Mouse (Mus musculus): ENCODE results near the gene Clic1.
A peak's percentile ranks its signal among the peaks of the same experiment; 100 is the strongest.
"Not testable (repeated sequence)": the region's sequence is repeated elsewhere in the genome, so short reads cannot be mapped to it uniquely, and the experiment has no call there.

Gene Clic1

DNA sequence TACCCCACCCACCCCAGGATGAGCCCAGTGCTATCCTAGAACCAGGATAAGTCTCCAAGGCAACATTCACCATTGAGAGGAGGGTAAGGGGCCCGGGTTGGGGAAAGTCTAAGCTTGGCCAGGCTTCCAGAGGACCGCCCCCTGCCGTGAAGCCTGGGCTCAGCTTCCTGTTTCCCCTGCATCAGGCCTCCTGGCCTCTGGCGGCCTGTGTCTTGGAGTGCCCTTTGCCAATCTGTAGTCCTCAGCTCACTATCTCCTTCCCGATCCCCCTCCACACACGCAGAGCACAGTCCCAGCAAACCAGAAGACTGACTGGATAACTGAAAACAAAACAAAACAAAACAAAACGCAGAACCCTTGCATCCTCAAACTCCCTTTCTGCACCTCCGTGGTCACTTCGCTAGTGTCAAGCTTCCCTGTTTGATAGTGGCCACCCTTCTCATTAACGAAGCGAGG, at the start of gene Clic1:
Clic1 (plus strand) TSS at position 406 of the 456 bp plus-strand sequence.
- DNase-seq (ENCODE audit: low read depth, low spot score), result peak; percentile 61

DNA sequence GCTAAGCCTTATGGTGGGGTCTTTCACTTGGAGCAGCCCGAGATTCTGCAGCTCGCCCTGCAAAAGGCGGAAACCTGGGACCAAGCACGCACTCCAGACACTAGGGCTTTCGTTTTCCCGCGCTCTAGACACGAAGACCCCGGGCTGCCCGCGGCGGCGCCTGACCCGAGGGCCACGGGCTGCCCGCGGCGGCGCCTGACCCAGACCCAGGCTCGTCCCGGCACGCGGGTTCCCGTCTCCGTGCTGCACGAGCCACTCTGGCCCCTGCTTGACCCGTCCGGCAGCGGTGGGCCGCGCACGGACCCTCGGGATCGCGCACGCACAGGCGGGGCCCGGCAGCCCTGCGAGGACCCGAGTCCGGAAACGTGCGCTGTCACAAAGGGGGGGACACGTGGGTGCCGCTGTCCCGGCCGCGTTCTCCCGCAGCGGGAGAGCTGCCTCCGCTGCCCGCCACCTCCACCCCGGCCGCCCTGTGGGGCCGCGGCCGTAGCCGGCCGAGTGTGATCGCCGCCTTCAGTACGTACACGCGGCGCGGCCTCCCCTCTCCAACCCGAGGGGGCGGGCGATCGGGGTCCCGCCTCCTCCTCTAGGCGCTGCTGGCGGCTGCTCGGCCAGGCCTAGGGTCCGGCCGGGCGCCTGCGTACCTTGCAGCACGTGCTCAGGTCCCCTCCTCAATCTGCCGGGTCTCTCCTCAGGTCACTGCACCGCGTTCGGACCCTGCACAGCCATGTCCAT, 48.9 kb upstream of the Clic1 start, which contains the start of gene Vars:
Vars (plus strand) TSS at position 271 of the 735 bp plus-strand sequence.
- peak; percentile 89 for DNase-seq (ENCODE audit: low read depth, low spot score)

GRCm38 (mm10) chr17:35001452-35002152, 48.2 kb upstream of the Clic1 start:
- peak; percentile 66 for DNase-seq (ENCODE audit: low read depth, low spot score)

- peak; percentile 40 for DNase-seq (ENCODE audit: low read depth, low spot score)
Observed at GRCm38 (mm10) chr17:35002153-35002865, 47.5 kb upstream of the Clic1 start.

DNA sequence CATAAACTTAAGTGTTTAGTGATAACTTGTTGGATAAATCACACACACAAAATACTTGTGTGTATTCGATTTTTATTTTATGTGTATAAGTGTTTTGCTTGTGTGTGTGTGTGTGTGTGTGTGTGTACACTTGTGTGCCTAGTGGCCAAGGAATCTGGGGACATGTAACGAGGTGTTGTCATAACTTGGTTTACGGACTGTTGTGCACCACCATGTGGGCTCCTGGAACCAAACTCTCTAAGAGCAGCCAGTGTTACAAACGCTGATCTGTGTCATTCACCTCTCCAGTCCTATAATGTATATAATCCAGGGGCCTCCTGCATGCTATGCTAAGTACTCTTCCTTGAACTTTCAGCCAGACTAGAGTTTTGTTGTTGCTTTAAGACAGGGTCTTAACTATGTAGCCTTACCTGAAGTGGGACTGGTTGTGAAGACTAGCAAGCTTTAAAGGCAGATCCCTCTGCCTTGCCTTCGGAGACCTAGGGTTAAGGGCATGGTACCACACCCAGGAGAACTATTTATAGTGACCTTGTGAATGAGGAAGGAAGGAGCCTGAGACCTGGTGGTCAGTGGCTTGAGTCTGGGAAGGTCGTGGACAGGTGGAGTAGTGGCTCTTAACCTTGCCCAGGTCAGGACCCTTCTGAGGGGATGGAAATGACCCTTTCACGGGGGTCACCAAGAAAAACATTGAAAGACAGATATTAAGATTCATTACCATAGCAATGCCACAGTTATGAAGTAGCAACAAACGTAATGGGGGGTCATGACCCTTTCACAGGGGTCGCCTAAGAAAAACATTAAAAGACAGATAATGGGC, 46.5 kb upstream of the Clic1 start:
- DNase-seq (ENCODE audit: low read depth, low spot score), result no peak

GRCm38 (mm10) chr17:35004075-35004717, 45.6 kb upstream of the Clic1 start:
- DNase-seq (ENCODE audit: low read depth, low spot score), result no peak

DNA sequence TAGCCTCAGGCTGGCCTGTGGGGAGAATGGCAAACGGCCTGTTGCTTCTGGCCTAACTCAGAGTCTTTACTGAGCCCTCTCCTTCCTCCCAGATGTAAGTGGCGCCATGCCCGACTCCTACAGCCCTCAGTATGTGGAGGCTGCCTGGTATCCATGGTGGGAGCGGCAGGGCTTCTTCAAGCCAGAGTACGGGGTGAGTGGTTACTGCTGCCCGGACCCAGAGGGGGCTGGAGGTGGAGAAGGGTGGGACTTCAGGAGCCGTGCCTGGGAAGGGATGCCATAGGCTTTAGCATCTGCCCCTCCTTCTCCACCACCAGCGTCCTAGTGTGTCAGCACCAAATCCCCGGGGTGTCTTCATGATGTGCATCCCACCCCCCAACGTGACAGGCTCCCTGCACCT, 44.6 kb upstream of the Clic1 start:
- no peak for DNase-seq (ENCODE audit: low read depth, low spot score)

- DNase-seq (ENCODE audit: low read depth, low spot score), result not testable (repeated sequence)
Observed at GRCm38 (mm10) chr17:35005902-35006301, 43.9 kb upstream of the Clic1 start.

- DNase-seq (ENCODE audit: low read depth, low spot score), result no peak
Observed at GRCm38 (mm10) chr17:35007387-35007991, 42.3 kb upstream of the Clic1 start.

DNA sequence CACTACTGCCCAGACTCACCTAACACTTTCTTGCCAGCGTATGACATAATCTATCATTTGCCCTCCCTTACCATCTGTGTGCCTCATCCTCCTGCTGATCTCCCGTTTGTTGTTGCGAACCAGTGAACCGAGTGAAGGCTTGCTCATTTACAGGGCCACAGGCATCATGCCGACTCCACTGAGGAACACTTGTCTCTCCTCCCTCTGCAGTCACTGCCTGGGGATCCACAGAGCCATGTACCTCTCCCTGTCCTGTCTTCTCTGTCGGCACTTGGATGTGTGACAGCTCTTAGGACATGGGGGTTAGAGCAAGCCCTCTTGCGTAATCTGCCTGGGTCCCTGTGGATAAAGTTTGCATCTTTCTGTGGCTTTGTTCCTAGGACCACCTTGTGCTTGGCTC, 40.2 kb upstream of the Clic1 start:
- DNase-seq (ENCODE audit: low read depth, low spot score), result no peak

- DNase-seq (ENCODE audit: low read depth, low spot score), result no peak
Observed at GRCm38 (mm10) chr17:35011440-35011839, 38.3 kb upstream of the Clic1 start.

DNA sequence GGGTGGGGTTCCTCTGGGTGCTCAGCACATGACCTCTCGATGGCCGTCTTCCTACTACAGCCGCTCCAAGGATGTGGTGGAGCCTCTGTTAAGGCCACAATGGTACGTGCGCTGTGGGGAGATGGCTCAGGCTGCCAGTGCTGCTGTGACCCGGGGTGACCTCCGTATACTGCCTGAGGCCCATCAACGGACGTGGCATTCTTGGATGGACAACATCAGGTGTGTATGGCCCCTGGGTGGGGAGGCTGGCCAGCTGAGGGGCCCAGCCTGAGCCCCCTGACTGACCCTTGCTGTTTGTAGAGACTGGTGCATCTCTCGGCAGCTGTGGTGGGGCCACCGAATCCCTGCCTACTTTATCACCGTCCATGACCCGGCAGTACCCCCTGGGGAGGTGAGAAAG, 37.3 kb upstream of the Clic1 start:
- no peak for DNase-seq (ENCODE audit: low read depth, low spot score)

DNA sequence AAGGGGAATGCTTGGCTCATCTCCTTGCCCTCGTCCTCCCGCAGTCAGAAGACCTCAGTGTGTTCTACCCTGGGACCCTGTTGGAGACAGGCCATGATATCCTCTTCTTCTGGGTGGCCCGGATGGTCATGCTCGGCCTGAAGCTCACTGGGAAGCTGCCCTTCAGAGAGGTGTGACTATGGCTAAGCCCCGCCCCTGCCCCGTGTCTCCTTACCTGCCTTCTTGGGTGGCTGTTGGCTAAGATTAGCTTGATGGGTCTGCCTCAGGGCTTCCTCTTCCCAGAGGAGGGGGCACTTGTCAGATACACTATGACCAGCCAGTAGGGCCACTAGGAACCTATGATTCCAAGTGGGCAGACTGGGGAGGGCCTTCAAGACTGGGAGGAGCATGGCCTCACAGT, 36.5 kb upstream of the Clic1 start:
- DNase-seq (ENCODE audit: low read depth, low spot score), result no peak

GRCm38 (mm10) chr17:35015296-35015695, 34.5 kb upstream of the Clic1 start:
- DNase-seq (ENCODE audit: low read depth, low spot score), result no peak

GRCm38 (mm10) chr17:35016376-35016775, 33.4 kb upstream of the Clic1 start, which contains the start of gene Vwa7:
Vwa7 (plus strand) TSS chr17:35016579.
- DNase-seq (ENCODE audit: low read depth, low spot score), result peak; percentile 28

- peak; percentile 36 for DNase-seq (ENCODE audit: low read depth, low spot score)
Observed at GRCm38 (mm10) chr17:35016791-35017705, 32.7 kb upstream of the Clic1 start.

GRCm38 (mm10) chr17:35017706-35018030, 32.1 kb upstream of the Clic1 start:
- no peak for DNase-seq (ENCODE audit: low read depth, low spot score)

DNA sequence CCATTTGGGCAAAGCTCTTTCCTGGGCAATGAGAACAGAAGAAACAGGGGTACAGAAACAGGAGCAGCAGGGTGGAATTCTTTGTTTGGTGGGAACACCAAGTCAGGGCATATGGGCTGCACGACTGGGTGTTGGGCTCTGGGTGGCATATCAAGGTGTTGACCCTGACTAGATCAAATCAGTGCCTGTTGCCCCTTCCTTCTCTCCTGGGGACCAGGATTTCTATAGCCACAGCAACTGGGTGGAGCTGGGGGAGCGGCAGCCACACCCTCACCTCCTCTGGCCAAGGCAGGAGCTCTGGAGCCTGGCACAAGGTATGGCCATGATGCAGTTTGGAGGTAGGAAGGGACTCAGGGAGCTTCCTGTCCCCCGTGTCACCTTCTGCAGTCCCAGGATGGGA, 31.6 kb upstream of the Clic1 start:
- DNase-seq (ENCODE audit: low read depth, low spot score), result no peak

GRCm38 (mm10) chr17:35019894-35020293, 29.9 kb upstream of the Clic1 start:
- no peak for DNase-seq (ENCODE audit: low read depth, low spot score)

All from CD4-positive, CD25-positive, alpha-beta regulatory T cell, adult 2 months (primary cell).